Mouse (Mus musculus) Muller cell, postnatal 12 days (primary cell): ENCODE results near the gene Suclg1.

Experiments
- DNase-seq: peaks from one replicate; pipeline ENCODE4 v3.0.0-alpha.2; 2015; ENCODE audit errors: inconsistent ontology term

Gene Suclg1

GRCm38 (mm10) chr6:73322306-73322705, 74.1 kb downstream of the Suclg1 start:
- peak; percentile 88 for DNase-seq
